Mouse (Mus musculus) retina, embryonic 14.5 days (tissue): Measurements from ENCODE around the gene Zfp423.
A peak's percentile ranks its signal among the peaks of the same experiment; 100 is the strongest.

Source experiments
- DNase-seq: peaks from one replicate; pipeline ENCODE4 v3.0.0-alpha.2; 2015; ENCODE audit warnings: low spot score

Zfp423 gene

GRCm38 (mm10) chr8:87836866-87837265, 122.5 kb downstream of the Zfp423 start:
- DNase-seq, result peak; percentile 87

GRCm38 (mm10) chr8:87835924-87836323, 123.5 kb downstream of the Zfp423 start:
- peak; percentile 36 for DNase-seq

- peak; percentile 64 for DNase-seq
Measured at GRCm38 (mm10) chr8:87835411-87835821, 124.0 kb downstream of the Zfp423 start.

GRCm38 (mm10) chr8:87834656-87835055, 124.7 kb downstream of the Zfp423 start:
- DNase-seq, result no peak

GRCm38 (mm10) chr8:87833841-87834620, 125.4 kb downstream of the Zfp423 start:
- DNase-seq, result peak; percentile 53

GRCm38 (mm10) chr8:87833339-87833738, 126.1 kb downstream of the Zfp423 start:
- peak; percentile 35 for DNase-seq

- peak; percentile 29 for DNase-seq
Measured at GRCm38 (mm10) chr8:87832381-87833325, 126.7 kb downstream of the Zfp423 start.

GRCm38 (mm10) chr8:87831567-87831966, 127.8 kb downstream of the Zfp423 start:
- DNase-seq, result peak; percentile 78

GRCm38 (mm10) chr8:87831116-87831515, 128.3 kb downstream of the Zfp423 start:
- peak; percentile 60 for DNase-seq

- peak; percentile 69 for DNase-seq
Measured at GRCm38 (mm10) chr8:87830200-87830599, 129.2 kb downstream of the Zfp423 start.

GRCm38 (mm10) chr8:87826013-87826660, 133.3 kb downstream of the Zfp423 start:
- no peak for DNase-seq

- no peak for DNase-seq
Measured at GRCm38 (mm10) chr8:87823172-87823571, 136.2 kb downstream of the Zfp423 start.

- no peak for DNase-seq
Measured at GRCm38 (mm10) chr8:87822690-87823089, 136.7 kb downstream of the Zfp423 start.

- no peak for DNase-seq
Measured at GRCm38 (mm10) chr8:87822175-87822574, 137.2 kb downstream of the Zfp423 start.

GRCm38 (mm10) chr8:87821655-87822054, 137.7 kb downstream of the Zfp423 start:
- DNase-seq, result no peak

GRCm38 (mm10) chr8:87819263-87819662, 140.1 kb downstream of the Zfp423 start:
- DNase-seq, result no peak

- DNase-seq, result no peak
Measured at GRCm38 (mm10) chr8:87818506-87818905, 140.9 kb downstream of the Zfp423 start.

GRCm38 (mm10) chr8:87816141-87816540, 143.3 kb downstream of the Zfp423 start:
- DNase-seq, result no peak

GRCm38 (mm10) chr8:87812661-87813060, 146.7 kb downstream of the Zfp423 start:
- no peak for DNase-seq

- DNase-seq, result no peak
Measured at GRCm38 (mm10) chr8:87812069-87812449, 147.3 kb downstream of the Zfp423 start.

GRCm38 (mm10) chr8:87811399-87812068, 147.9 kb downstream of the Zfp423 start:
- DNase-seq, result peak; percentile 76

GRCm38 (mm10) chr8:87810771-87811170, 148.6 kb downstream of the Zfp423 start:
- no peak for DNase-seq
